Mouse (Mus musculus): ENCODE results near the gene Vwa8.

Vwa8 gene

DNA sequence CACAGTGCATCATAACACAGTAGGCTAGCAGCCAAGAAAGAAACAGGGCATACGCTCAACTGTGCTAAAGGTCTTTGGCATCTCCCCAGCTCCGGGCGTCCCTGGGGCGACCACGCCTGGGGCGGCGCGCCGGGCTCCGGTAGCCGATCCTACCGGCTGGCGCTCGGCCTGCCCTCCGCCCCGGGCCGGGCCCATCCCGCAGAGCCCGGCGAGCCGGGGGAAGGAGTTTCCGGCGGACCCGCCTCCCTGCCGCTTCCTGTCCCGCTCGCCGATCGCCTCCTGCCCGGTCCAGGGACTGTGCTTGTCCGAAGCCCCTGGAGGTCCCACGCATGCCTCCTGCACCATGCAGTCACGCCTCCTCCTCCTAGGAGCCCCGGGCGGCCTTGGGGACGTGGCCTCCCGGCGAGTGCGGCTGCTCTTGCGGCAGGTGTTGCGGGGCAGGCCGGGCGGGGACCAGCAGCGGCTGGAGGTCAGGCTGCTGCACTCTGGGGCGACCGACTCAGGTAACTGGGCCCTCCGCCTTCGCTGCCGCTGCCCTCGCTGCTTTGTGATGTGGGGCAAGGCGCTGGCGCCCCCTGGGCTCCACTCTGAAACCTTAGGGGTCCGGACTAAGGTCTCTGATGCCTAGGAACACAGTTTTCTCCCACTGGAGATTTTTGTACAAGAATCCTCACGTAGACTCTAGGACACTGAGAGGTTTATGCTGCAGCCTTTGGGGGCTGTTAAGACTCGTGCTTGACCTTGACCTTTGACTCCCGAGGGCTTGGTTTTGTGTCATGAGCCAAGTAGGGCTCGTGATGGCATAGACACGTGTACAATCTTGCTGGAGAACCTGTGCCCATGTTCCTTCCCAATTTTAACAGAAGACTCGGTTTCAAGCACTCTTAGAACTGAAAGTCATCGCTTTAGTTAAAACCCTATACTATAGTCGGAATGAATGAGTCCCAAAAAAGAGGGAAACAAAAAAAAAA, at the start of gene Vwa8:
Vwa8 (plus strand) TSS at position 112 of the 971 bp plus-strand sequence.
- in situ Hi-C loops (cut with MboI; ENCODE audit: low pct_unique_long_range_greater_than_20kb in 1 of 2, low sequenced_read_pairs in 2 of 2, unreplicated experiment in 1 of 2), result no loop called here

DNA sequence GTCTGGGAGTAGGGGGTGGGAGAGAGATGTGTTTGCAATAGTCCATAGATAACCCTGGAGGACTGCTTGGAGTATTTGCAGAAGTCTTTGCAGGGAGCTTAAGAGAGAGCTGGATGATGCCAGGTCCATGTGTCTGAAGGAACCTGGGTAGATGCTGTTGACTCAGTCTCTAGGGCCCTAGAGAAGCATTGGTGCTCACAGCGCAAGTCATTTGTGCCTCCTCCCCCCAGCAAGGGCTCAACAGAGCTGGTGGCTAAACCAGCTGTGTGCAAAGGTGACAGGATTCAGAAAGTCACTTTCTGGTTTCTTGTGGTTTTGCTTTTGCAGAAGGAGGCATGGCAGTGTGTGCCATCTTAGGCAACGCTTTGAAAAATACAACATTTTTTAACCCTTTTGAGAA, 46.5 kb upstream of the Vwa8 start:
- in situ Hi-C loops (cut with MboI; ENCODE audit: low pct_unique_long_range_greater_than_20kb in 1 of 2, low sequenced_read_pairs in 2 of 2, unreplicated experiment in 1 of 2), result no loop called here

DNA sequence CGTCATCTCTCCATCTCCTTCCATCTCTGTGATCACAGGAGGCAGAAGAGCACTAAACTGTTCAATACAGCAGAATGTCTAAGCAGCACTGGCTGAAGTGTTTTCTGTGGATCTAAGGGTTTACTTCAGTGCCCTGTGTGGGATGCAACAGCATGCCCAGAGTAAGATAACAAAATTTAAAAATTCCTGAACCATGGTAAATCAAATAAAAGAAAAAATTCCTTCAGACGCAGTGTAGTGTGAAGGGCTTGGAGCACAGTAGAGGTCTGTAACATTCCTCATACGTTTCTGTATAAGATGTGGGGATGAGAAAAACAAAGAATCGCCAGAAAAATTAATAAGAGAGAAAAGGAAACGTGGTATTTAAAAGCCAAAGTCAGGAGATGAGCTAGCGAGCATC, 44.9 kb upstream of the Vwa8 start:
- in situ Hi-C loops (cut with MboI; ENCODE audit: low pct_unique_long_range_greater_than_20kb in 1 of 2, low sequenced_read_pairs in 2 of 2, unreplicated experiment in 1 of 2), result no loop called here

DNA sequence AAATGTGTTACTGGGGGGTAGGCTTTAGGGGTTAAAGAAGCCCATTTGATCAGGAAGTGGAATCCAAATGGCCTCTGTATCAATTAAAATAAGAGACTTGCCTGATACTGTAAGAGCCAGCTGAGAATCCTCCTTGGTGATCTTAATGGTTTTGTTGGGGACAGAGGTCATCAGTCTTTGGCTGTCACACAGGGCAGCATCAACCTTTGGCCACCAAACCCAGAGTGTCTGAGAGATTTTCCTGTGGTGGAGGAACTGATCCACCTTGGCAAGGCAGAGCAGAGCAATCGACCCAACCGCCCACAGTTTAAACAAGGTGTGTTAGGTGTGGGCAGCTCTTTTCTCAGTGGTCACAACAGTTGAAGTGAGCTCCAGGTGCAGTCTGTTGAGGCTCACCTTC, 36.0 kb upstream of the Vwa8 start:
- in situ Hi-C loops (cut with MboI; ENCODE audit: low pct_unique_long_range_greater_than_20kb in 1 of 2, low sequenced_read_pairs in 2 of 2, unreplicated experiment in 1 of 2), result no loop called here

DNA sequence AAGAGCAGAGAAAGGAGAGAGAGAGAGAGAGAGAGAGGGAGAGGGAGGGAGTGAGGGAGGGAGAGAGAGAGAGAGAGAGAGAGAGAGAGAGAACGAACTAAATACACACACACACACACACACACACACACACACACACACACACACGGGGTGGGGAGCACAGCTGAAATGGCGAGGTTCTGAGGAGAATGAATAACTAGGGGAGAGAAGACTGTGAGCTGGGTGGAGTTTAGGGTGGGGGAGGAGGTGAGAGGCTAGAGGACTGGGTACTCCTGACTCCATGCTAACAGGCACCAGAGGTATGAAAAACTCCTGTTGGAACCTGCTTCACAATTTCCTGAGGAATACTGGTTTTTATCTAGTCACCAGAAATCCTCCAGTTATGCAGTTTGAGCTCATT, 32.4 kb upstream of the Vwa8 start:
- in situ Hi-C loops (cut with MboI; ENCODE audit: low pct_unique_long_range_greater_than_20kb in 1 of 2, low sequenced_read_pairs in 2 of 2, unreplicated experiment in 1 of 2), result no loop called here

DNA sequence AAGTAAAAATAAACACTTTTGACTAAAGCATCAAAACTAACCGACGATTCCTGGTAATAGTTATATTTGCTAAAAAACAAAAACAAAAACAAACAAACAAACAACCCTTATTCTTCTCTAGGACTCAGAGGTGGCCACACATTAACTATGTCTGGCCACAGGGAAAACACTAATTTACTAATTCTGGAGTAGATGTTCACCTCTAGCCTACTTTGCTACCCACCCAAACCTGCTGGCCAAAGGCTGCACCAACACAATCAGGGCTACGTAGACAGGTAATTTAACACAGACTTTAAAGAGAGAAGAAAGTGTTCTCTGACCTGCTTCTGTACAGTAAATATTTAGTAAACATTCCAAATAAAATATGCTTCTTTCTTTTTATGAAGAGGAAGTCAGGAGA, 31.2 kb upstream of the Vwa8 start:
- in situ Hi-C loops (cut with MboI; ENCODE audit: low pct_unique_long_range_greater_than_20kb in 1 of 2, low sequenced_read_pairs in 2 of 2, unreplicated experiment in 1 of 2), result no loop called here

DNA sequence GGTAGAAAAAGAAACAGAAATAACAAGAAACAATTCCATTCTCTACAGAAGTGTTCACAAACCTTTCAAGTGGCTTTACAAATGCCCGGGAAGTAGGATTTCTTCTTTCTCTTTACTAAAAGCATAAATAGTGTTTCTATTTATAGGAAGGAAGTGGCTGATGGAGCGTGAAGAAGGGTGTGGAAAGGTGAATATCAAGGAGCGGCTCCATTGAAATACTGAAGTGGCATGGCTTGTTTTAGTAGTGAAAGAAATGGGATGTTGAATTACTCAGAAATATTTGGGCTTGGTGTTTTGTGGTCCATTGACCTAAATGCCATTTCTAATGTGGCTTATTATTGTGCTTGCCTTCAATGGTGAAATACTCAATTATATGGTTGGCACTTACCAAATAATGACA, 30.4 kb upstream of the Vwa8 start:
- in situ Hi-C loops (cut with MboI; ENCODE audit: low pct_unique_long_range_greater_than_20kb in 1 of 2, low sequenced_read_pairs in 2 of 2, unreplicated experiment in 1 of 2), result no loop called here

DNA sequence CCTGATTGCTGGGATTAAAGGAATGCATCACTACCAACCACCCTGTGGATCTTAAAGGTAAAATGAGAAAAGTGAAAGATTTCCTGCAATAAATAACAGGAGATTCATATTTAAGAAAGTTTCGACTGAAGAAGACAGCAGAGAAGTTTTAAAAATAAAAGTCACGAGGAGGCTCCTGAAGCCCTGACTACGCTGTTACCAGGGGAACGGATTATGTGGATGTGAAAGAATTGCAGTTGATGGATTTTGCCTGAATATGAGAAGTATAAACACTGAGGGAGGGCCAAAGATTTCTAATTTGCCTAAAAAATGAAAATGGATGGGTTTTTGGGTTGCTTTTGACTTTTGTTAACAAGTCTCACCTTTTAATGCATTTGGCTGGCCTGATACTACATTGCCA, 24.8 kb upstream of the Vwa8 start:
- in situ Hi-C loops (cut with MboI; ENCODE audit: low pct_unique_long_range_greater_than_20kb in 1 of 2, low sequenced_read_pairs in 2 of 2, unreplicated experiment in 1 of 2), result no loop called here

DNA sequence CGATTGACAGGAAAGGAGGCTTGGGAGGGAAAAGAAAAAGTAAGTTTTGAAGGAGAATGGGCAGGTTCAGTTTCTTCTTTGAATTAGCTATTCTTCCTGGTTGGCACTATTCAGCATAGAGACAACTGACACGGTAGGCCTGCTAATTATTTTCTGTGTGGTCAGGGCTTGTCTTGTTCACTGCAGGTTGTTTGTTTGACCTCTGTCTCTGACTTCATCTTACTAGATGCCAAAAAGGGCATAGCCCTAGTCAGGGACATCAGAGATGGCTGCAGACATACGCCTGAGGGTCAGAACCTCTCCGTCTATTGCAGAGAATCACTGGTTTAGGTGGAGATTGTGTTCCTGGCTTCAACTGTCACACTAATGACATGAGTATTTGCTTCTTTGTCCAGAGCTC, 24.3 kb upstream of the Vwa8 start:
- in situ Hi-C loops (cut with MboI; ENCODE audit: low pct_unique_long_range_greater_than_20kb in 1 of 2, low sequenced_read_pairs in 2 of 2, unreplicated experiment in 1 of 2), result no loop called here

DNA sequence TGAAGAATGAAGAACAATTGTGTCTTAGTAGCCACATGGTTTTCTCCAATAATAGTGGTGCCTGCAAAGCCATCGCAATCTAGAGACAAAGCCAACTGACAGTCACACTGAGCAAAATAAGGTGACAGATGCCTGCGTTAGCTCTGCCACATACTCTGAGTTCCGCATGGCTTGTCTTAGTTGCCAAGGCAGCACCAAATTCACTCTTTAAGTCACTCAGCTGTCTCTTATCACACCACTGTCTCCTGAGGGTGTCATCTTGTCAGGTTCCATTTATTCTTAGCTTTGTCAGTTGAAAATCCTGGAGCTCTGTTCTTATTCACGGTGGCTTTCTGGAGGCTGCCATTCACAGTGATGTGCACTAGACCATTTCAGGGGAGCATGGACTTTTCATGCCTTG, 17.7 kb upstream of the Vwa8 start:
- in situ Hi-C loops (cut with MboI; ENCODE audit: low pct_unique_long_range_greater_than_20kb in 1 of 2, low sequenced_read_pairs in 2 of 2, unreplicated experiment in 1 of 2), result no loop called here

DNA sequence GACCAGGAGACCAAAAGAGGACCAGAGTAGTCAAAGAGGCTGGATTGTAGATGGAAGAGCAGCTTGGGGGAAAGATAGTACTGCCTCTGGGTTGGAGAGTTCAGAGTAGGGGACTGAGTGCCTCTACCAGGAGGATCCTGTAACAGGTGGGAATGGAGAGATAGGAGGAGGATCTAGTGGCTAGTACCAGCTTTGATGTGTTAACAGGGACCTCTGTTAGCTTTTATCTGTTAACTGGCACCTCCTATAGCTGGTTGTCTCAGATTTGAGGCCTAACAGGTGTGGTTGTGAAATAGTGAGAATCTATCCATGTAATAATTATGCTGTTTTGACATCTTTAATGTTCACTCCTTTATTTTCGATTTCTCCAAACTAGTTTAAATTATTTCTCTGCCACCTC, 904 bp upstream of the Vwa8 start:
- in situ Hi-C loops (cut with MboI; ENCODE audit: low pct_unique_long_range_greater_than_20kb in 1 of 2, low sequenced_read_pairs in 2 of 2, unreplicated experiment in 1 of 2), result no loop called here

DNA sequence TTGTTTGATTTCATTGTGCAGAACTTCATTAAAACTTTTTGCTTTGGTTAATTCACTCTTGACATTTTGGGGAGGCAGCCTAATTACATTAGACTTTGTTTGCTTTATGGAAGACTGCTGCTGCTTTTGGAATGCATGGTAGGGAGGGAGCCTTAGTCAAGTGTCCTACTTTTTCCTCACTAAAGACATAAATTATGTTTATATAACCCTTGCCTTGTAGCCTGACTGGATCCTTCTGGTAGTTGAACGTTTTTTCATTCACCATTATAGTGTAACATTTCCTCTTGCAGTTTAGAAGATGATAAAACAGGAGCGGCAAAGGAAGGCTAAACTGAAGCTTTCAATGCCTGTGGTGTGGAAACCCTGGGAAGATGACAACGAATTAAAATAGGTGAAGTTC, 375 bp upstream of the Vwa8 start:
- in situ Hi-C loops (cut with MboI; ENCODE audit: low pct_unique_long_range_greater_than_20kb in 1 of 2, low sequenced_read_pairs in 2 of 2, unreplicated experiment in 1 of 2), result no loop called here

DNA sequence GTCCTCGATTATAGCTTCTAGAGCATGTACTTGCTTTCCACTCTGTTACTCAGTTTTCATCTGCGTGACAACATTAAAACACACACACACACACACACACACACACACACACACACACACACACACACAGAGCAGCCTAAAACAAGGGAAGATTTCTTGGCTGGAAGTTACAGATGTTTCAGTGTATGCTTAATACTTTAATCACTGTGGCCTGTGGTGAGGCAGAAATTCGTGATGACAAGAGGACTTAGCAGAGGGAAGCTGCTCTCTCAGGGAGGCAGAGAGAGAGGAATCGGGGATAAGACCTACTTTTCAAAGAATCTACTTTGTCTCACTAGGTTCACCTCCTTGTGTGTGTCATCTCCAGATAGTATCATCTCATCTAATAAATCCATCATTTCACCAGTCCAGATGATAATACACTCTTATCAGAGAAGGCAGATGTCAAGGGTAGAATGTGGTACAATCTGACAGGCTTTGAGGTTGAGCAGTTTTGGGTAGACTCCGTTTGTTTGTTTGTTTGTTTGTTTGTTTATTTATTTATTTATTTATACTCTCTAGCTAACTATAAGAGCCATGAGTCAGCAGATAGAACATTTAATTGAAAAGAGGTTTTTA, 1.2 kb downstream of the Vwa8 start:
- in situ Hi-C loops (cut with MboI; ENCODE audit: low pct_unique_long_range_greater_than_20kb in 1 of 2, low sequenced_read_pairs in 2 of 2, unreplicated experiment in 1 of 2), result no loop called here

DNA sequence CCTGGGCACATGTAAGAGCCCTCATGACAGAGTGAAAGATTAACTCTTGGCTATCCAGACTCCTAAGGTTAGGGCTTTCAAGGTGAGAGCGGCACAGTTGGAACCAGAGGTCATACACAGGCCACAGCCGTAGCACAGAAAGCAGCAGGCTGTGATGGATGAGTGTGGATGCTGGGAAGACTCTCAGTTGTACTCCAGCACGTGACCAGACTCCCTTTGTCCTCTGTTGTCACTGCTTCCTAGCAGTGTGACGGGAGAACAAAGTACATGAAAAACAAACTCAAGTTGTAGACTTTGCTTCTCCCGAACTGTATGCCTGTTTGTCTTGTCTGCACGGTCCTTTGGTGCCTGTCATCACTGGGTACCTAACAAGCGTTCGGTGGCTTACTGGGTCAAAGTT, 1.8 kb downstream of the Vwa8 start:
- in situ Hi-C loops (cut with MboI; ENCODE audit: low pct_unique_long_range_greater_than_20kb in 1 of 2, low sequenced_read_pairs in 2 of 2, unreplicated experiment in 1 of 2), result no loop called here

DNA sequence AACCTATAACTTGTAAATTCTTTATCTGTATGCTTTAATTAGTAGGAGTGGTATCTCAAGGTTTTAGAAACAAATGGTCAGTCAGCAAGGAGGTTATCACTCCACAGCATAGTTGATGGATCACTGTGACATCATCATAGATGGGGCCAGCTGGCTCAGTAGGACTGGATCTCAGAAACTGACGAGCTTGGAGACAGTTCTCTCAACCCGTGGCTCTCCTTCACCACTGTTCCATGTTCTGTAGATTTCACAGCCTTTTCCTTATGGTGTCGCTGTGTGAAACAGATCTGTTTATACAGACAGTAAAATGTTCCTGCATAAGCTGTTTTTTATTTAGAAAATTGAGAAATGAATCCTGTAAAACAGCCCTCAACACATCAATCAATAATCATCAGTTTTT, 2.5 kb downstream of the Vwa8 start:
- in situ Hi-C loops (cut with MboI; ENCODE audit: low pct_unique_long_range_greater_than_20kb in 1 of 2, low sequenced_read_pairs in 2 of 2, unreplicated experiment in 1 of 2), result no loop called here

DNA sequence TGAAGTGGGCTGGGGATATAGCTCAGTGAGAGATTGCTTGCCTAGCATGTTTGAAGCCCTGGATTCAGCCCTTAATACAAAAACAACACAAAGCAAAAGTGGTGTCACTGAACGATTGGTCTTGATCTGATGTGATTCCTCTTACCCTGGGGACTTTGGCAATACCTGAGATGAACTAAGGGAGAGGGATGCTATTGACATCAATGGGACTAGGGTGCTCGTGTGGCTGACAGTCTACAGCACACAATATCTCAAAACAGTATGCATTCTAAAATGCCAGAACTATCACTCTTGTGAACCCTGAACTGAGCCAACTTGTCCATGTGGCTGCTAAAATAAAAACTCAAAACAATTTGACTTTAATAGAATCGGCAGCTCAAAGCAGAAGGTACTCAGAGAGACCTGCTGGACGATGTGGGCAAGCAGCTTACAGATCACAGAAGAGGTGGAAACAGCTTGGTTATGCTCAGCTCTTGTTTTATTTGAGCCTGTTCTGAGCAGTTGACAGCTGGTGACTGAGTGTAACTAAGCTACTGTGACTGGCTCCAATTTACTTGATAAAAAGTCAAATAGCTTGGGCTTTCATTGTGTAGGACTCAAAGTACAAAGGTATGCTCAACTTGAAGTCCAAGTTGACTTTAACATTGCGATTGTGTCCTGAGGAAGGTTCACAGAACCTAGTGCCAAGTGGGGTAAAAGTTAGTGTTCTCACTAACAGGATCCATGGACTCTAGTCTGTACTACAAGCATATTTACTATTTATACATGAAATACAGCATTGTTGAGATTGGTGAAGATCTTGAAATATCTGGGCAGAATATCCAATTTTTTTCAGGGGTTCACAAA, 3.8 kb downstream of the Vwa8 start:
- in situ Hi-C loops (cut with MboI; ENCODE audit: low pct_unique_long_range_greater_than_20kb in 1 of 2, low sequenced_read_pairs in 2 of 2, unreplicated experiment in 1 of 2), result no loop called here

DNA sequence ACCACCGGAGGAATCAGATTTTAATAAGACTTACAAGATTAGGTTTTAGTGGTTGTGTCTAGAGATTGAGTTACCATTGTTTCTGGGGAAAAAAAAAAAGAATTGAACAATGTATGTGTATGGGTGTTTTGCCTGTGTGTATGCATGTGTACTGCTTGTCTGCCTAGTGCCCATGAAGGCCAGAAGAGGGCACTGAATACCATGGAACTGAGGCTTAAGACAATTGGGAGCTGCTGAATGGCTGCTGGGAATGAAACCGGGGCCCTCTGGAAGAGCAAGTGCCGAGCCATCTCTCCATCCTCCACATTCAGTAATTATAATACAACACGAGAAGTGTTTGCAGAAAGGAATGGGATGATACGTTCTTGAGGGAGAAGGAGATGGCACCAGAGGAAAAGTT, 12.3 kb downstream of the Vwa8 start:
- in situ Hi-C loops (cut with MboI; ENCODE audit: low pct_unique_long_range_greater_than_20kb in 1 of 2, low sequenced_read_pairs in 2 of 2, unreplicated experiment in 1 of 2), result no loop called here

DNA sequence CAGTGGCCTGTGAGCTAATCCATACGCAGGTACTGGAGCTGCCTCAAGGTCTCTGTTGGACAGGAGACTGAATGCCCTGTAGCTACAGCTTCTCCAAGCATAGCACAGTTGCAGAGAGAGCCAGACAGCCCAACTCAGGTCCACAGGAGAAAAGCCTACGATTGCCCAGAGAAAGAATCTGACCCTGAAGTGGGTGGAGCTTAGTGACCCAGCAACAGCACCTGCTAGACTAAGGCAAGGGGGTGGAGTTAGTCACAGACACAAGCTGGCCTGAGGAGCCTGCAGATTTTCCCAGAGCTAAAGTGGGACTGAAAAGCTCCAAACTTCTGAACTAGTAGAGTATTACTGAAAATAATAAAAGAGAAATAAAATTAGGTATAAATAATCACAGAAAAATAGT, 21.2 kb downstream of the Vwa8 start:
- in situ Hi-C loops (cut with MboI; ENCODE audit: low pct_unique_long_range_greater_than_20kb in 1 of 2, low sequenced_read_pairs in 2 of 2, unreplicated experiment in 1 of 2), result no loop called here

DNA sequence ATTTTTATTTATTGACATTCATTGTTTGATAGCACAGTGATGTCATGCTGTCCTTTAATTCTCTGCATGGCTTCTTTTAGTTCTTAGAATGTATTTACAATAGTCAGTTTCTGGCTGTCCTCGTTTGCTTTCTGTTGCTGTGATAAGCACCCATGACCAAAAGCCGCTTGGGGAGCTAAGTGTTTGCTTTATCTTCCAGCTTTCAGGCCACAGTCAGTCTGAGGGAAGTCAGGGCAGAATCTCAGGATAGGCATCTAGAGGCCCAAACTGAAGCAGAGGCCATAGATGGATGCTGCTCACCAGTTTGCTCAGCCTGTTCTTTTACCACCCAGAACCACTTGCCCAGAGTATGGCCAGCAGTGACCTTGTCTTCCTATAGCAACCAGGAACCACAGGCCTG, 28.3 kb downstream of the Vwa8 start:
- in situ Hi-C loops (cut with MboI; ENCODE audit: low pct_unique_long_range_greater_than_20kb in 1 of 2, low sequenced_read_pairs in 2 of 2, unreplicated experiment in 1 of 2), result no loop called here

All from mouse embryonic stem cell (cell line).